Mouse (Mus musculus): ENCODE results near the gene Klhl22.

The Klhl22 gene

DNA sequence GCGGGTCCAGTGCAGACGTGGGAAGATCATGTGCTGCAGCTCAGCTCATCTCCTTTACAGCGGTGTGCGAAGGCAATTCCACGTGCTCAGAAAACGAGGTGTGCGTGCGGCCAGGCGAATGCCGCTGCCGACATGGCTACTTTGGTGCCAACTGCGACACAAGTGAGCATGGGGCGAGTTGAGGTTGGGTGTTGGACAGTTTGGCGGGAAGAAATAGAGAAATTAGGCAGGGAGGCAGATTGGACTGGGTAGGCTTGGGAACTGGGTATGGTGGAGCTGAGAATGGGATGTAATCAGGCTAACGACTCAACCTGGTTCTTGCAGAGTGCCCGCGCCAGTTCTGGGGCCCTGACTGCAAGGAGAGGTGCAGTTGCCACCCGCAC is 43.0 kb downstream of the Klhl22 start:
- no peak for DNase-seq (ENCODE audit: low spot score in 2 of 2)

DNA sequence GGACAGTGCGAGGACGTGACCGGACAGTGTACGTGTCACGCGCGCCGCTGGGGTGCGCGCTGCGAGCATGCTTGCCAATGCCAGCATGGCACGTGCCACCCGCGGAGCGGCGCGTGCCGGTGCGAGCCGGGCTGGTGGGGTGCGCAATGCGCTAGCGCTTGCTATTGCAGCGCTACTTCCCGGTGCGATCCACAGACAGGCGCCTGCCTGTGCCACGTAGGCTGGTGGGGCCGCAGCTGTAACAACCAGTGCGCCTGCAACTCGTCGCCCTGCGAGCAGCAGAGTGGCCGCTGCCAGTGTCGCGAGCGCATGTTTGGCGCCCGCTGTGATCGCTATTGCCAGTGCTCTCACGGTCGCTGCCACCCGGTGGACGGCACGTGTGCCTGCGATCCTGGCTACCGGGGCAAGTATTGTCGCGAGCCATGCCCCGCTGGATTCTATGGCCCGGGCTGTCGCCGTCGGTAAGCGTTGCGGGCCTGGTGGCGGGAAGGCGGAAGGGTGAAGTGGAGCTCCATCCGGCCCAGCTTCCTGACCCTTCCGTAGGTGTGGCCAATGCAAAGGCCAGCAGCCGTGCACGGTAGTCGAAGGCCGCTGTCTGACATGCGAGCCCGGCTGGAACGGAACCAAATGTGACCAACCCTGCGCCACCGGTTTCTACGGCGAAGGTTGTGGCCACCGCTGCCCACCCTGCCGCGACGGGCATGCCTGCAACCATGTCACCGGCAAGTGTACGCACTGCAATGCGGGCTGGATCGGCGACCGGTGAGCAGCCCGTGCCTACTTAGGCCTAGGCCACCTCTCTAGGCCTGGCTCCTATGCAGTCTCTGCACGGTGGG is 43.6 kb downstream of the Klhl22 start:
- peak; percentile 54 to 55 for DNase-seq (ENCODE audit: low spot score in 2 of 2)

DNA sequence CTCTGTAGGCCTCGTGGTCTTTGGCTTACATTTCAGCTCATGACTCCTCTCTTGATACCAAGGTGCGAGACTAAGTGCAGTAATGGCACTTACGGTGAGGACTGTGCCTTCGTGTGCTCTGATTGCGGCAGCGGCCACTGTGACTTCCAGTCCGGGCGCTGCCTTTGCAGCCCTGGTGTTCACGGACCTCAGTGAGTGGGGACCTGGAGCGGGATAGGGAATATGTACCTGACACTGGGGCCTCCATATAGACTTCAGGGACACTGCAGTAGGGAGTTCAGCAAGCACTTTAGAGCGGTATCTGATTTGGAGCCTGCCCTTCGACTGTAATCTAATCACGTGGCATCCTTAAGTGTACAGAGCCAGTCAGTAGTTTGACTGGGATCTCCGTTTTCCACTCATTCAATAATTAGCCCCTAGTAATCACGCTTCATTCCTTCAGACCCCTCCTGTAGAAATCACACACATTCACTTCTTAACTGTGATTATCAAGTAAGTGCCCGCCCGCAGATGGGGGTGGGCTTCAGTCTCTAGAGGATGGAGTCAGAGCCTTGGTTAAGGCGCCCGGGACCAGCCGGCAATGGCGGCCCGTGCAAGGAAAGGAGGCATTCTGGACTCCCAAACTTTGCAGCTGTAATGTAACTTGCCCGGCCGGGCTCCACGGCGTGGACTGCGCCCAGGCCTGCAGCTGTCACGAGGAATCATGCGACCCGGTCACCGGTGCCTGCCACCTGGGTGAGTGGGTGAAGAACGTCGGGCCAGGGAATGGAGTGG is 44.4 kb downstream of the Klhl22 start:
- no peak for DNase-seq (ENCODE audit: low spot score in 2 of 2)

DNA sequence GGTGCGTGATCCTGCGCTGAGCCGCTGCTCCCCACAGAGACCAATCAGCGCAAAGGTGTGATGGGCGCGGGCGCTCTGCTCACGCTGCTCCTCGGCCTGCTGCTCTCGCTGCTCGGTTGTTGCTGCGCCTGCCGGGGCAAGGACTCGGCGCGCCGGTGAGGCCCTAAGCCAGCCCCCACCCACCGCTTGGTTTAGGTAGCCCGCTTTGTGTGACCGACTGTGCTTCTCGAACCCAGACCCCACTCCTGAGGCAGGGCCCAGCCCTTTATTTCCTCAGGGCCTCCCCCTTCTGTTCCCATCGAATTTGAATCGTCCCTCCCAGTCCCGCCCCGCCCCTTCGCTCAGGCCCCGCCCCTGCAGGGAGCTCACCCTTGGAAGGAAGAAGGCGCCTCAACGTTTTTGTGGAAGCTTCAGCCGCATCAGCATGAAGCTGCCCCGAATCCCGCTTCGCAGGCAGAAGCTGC is 45.1 kb downstream of the Klhl22 start:
- no peak for DNase-seq (ENCODE audit: low spot score in 2 of 2)

DNA sequence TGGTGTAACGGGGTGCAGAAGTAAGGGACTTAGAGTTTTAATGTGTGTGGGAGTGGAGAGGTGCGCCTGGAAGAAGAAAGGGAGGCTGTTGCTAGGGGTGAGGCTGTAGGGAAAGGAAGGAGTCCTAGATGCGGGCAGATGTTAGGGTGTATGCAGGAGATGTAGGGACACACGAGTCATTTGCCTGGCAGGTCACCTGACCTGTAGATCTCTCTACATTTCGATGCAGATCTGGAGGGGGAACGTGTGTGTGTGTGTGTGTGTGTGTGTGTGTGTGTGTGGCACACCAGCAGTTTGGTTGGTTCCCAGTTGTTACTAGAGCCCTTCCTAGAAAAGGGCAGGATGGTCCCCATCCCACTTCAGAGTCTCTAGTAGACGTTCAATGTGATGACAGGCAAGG is 45.6 kb downstream of the Klhl22 start:
- no peak for DNase-seq (ENCODE audit: low spot score in 2 of 2)

DNA sequence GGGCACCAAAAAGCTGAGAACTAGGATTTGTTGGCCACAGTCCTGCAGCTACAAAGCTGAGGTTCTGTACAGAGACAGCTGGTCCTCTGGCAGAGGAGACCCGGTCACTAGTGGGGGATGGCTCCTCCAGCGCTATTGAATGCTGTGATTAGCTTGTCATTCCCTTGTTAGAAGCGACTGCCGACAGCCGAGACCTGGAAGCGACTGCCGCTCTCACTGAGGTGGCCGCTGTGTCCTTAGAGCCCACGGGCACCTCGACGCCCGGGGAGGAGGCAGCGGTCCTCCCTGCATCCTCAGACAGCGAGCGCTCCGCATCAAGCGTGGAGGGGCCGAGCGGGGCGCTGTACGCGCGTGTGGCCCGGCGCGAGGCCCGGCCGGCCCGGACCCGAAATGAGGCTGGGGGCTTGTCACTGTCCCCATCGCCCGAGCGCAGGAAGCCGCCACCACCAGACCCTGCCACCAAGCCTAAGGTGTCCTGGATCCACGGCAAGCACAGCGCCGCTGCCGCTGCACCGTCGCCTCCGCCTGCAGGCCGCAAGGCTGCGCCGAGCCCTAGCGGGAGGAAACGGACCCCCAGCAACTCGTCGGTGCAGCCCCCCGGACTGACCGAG is 47.3 kb downstream of the Klhl22 start:
- no peak for DNase-seq (ENCODE audit: low spot score in 2 of 2)

DNA sequence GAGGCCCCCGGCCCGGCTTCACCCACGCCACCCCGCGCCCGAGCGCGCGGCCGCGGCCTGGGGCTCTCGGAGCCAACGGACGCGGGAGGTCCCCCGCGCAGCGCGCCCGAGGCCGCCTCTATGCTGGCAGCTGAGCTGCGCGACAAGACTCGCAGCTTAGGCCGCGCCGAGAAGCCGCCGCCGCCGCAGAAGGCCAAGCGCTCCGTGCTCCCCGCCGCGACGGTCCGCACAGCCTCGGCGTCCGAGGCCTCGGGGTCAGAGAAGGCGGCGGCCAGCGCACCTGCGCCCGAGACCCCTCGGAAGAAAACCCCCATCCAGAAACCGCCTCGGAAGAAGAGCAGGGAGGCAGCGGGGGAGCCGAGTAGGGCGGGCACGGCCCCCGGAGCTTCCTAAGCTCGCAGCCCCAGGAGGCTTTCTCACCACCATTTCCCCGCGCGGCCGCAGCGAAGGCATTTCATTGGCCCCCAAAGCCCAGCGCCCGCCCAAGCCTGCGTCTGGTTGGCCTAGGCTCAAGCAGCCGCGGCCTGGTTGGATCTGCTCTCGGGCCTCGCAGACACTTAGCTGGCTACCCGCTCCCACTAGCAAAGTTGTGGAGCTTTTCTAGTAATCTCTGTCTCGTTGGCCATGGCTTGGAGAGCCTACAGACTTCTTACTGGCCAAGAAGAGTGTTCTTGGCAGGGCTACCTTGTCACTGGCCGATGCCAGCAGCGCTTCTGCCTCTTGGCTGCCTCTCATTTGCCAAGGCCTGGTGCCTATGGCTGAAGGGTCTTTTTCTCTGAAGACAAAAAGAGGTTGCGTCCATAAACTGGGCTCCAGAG is 48.0 kb downstream of the Klhl22 start:
- DNase-seq (ENCODE audit: low spot score in 2 of 2): peak; percentile 82 to 83

DNA sequence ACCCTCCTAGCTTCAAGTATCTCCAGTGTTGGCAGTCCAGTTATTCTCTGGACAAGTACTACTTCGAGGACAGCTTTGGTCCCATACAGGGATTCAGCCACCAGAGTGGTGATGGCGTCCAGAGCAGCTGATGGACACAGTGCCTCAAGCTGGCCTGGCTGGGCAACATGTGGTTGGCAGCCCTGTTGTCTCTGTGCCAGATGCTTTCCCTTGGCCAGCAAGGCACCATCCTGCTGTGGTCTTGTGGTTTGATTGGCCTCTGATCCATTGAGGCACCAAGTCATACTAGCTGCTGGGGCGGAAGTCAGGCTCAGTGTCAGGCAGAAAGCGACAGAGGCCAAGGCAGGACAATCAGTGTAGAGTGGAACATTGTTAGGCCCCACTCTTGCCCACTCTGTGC is 49.7 kb downstream of the Klhl22 start:
- no peak for DNase-seq (ENCODE audit: low spot score in 2 of 2)

DNA sequence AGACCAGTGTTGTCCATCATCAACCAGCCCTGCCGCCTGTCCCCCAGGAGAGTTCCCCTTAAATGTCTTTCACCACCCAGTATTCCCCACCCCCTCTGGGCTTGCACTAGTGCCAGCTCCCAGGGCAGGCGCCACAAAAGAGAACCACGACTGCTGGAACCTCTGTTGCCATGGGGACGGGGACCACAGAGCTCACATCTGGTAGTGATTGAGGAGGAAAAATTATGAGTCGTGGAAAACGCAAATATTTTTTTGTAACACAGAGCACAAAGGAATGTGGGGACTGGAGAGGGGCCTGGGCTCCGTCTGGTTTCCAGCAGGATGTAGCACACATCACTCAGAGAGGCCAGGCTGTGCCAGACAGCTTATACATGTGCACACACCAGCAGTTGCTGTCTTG is 50.3 kb downstream of the Klhl22 start:
- DNase-seq (ENCODE audit: low spot score in 2 of 2): no peak

DNA sequence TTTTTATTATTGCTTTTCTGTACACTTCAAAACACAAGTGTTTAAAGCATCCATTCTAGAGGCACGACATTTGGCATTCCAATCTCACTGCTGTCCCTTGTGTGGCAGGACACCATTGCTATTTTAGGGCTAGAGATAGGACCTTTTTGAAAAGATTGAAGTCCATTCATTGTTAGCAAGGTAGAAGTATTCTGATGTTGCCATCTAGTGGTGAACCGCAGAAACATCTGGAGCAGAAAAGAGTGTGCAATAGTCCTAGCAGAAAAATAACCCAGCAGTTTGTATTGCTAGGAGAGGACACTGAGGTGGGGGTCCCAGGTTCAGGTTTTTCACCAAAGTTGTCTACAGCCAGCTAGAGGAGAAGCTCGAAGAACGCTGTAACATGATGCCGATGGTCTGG is 52.7 kb downstream of the Klhl22 start:
- DNase-seq (ENCODE audit: low spot score in 2 of 2): no peak

DNA sequence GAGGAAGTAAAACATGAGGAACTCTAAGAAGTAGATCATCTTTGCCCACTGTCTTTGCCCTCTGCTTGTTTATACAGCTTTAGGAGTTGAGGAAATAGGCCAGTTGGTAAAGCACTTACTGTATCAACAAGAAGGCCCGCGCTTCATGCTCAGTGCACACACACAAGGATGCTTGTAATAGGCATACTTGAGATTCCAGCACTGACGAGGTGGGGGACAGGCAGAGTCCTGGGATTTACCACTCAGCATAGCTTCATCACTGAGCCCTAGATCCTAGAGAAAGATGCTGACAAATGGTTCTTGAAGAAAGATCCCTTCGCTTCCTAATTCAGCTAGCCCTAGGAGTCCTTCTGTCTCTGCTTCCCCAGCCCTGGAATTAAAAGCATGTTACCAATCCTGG is 53.8 kb downstream of the Klhl22 start:
- DNase-seq (ENCODE audit: low spot score in 2 of 2): no peak

DNA sequence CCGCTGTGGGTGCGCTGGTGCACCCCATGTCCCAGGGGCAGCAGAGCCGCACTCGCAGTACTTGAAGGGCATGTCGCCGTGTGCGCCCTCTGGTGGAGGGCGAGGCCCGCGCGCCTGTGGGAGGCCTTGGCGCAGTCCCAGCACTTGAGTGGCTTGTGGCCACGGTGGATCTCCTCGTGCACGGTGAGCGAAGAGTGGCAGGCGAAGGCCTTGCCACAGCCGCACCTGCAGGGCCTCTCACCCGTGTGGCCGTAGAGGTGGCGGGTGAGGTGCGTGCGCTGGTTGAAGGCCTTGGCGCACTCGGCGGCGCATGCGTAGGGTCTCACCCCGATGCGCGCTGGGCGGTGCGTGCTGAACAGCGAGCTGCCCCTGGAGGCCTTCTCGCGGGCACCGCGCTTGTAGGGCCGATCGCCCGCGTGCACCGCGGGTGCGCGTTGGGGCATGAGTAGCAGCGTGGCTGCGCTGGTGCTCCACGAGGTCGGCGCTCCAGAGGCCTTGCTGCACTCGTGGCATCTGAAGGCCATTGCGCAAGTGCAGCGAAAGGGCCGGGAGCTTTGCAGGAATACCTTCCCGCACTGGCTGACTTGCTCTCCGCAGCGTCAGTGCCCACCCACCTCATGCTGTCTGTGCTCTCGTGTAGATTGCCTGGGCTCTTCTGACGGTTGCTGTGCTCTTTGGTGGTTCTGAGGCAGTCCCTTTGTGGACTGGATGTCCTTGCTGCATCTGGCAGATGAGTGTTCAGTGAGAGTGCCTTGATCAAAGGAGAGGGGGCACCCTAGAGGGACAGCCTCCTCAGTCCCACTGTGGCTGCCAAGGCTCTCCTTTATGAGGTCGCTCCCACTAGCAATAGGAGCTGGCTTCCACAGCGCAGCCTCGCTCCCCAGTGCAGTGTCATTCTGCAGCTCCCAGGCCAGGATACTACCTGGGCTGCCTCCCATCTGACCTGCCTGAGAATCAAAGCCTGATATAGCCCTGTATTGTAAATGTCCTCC is 56.3 kb downstream of the Klhl22 start:
- no peak for DNase-seq (ENCODE audit: low spot score in 2 of 2)

DNA sequence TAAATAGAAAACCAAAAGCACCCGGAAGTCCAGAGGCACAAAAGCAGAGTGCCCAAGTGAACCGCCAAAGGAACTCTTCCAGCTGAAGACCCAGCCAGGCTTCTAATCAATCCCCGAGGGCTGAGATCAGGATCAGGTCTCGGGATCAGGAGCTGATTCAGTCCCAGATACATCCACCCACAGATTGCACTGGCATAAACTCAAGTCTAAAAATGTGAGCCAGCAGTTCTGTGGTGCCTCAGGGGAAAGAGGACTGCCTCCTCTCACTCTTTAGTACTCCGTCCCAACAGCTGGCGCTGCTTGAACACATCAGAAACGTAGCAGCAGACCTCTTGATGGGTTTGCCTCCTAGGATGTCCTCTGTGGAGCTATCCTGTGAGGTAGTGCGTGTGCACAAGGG is 57.1 kb downstream of the Klhl22 start:
- no peak for DNase-seq (ENCODE audit: low spot score in 2 of 2)

DNA sequence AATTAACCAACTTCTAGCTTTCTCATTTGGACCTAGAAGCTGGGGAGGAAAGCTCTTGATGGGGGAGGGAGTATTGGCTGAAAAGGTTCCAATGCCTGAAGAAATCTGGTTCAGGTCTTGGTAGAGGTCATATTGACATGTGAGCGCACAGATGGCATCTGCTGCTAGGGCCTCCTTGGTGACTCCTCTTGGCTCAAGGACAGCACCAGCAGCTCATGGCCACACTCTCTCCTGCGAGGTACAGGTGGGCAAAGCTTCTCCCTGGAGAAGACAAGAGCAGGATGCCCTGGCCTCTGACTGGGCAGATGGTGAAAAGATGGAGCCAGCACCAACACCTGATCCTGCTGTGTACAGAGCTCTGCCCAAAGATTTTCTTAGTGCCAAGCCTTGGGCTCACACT is 67.1 kb downstream of the Klhl22 start:
- no peak for DNase-seq (ENCODE audit: low spot score in 2 of 2)

DNA sequence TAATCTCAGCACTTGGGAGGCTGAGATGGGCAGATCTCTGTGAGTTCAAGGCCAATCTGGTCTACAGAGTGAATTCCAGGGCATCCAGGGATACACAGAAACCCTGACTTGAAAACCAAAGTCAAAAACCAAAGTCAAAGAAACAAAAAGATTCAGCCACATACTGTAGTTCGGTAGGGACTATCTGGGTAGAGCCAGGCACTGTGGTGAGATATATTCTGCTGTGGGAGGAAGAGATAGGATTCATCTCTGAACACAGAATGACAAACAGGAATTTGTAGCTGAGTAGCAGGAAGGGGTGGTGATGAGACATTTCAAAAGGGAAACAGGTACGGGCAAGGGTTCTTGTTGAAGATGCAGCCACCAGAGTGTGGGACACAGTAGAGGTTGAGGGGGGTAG is 68.8 kb downstream of the Klhl22 start:
- no peak for DNase-seq (ENCODE audit: low spot score in 2 of 2)

DNA sequence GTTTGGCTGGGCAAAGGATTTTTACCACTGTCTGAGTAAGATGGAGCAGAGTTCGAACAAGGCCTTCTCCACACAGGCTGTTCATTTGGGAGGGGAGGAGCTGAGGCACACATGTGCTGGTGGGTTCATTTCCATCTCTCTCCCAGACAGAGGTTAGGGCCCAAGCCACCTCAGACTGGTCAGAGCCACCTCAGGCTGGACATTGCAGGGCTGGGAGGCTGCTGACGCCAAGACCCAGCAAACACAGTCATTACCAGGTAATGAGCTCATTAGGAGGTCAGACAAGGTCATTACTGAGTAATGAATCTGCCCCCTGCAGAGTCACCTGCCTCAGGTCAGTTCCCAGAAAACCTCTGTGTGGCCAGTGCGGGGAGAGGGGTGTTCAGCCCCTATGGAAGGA is 69.4 kb downstream of the Klhl22 start:
- DNase-seq (ENCODE audit: low spot score in 2 of 2): no peak

DNA sequence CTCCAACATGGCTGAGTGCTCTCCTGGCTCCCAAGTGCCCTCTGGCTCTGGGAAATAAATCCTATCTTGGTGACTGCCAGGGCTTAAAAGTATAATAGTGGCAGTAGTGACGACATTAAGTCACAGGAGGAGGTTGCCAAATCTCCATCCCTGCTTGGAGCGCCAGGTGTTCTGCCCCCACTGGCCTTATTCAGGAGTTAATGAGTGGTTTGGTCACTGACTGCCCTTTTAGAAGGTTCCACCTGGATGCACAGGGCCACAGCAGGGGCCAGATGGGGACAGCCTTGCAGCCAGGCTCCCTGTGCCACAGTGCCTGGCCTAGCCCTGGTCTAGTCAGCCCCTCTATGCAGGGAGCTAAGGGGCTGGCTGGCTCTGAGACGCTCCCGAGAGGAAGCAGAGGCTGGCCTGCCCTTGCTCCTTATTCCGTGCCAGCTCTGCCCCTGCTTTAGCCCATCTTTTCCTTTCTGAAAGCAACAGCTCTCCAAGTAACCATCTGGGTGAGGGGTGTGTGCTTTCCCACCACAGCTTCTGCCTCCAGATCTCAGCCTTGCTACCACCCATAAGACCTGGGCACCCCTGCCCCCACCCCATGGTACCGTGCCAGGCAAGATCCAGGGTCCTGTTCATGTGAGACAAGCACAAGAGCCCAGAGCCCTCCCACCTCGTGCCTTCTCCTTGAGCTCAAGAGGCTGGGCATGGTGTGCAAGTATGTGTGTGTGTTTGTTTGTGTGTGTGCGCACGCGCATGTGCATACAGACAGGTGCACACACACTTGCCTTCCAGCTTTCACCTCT is 71.2 kb downstream of the Klhl22 start:
- no peak for DNase-seq (ENCODE audit: low spot score in 2 of 2)

DNA sequence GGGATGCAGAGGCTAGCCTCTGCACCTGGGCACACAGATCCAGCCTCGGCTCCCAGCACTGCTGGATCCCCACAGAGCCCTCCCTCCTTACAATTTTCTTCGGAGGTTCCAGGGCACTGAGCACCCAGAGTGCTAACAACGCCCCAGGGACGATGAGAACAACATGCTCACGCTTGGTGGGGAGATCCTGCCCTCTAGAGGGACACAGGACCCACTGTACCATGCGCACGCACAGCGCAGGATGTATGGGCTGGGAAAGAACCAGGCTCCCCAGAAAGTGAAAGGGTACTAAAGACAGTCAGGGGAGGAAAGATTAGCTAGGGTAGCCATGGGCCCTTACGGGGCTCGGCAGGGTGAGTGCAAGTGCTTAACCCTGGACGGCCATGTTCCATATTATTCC is 72.4 kb downstream of the Klhl22 start:
- DNase-seq (ENCODE audit: low spot score in 2 of 2): no peak

DNA sequence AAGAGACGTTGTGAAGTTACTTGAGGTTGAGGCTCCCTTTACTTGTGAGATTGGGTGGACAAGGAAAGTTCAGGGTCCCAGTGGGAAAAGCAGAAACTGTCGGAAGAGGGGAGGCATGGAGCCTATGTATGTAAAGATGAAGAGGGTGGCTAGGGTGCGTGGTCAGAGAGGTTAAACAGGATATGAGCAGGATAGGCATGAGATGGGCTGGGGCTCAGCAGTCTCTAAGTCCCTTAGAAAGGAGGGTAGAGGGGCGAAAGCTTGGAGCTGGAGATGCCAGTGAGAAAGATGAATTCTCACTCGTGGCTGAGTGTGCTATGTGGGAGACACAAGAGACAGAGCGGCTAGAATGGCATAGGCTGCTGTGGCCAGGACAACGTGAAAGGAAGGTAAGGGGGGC is 73.4 kb downstream of the Klhl22 start, which contains the start of gene B830017H08Rik:
B830017H08Rik (plus strand) TSS at position 301 of the 400 bp plus-strand sequence.
- DNase-seq (ENCODE audit: low spot score in 2 of 2): no peak

DNA sequence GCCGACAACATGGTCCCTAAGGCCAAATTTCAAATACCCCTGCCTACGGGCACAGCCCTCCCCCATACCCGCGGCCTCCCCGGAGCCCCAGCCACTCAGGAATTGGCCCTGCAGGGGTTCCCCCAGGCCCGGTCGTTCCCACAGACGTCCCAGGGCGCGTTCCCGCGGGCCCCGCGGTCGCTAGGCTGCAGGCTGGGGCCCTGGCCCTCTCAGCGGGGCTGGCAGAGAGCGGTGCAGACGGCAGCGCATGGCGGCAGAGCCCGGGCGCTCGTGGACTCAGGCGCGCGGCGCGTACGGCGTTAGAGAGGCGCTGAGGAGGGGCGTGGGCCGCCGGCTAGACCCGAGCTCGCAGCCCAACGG is 73.9 kb downstream of the Klhl22 start:
- no peak for DNase-seq (ENCODE audit: low spot score in 2 of 2)
